Mouse (Mus musculus) gastrocnemius, postnatal 25 days (tissue): ENCODE results near the gene S100a16. TPM values are rescaled to one million over a fixed set of nuclear protein-coding genes. Genes with fewer than 3 reads are reported as not detected.

ENCODE experiments used
- DNase-seq: peaks from one replicate; pipeline ENCODE4 v3.0.0; 2022
- total RNA-seq, 2 experiments: library from RNA; stranded (reverse); gene quantifications; 1 replicate in 1 of 2; 2 replicates in 1 of 2; pipeline ENCODE4 v1.2.3; 2021

Gene S100a16
- total RNA-seq, 2 experiments from 2014 or later: 62.7 to 69.8 TPM

GRCm38 (mm10) chr3:90515789-90516188, 21.3 kb upstream of the S100a16 start:
- no peak for DNase-seq

GRCm38 (mm10) chr3:90517711-90518110, 19.3 kb upstream of the S100a16 start:
- no peak for DNase-seq

GRCm38 (mm10) chr3:90525421-90525820, 11.6 kb upstream of the S100a16 start:
- DNase-seq: peak; percentile 48

GRCm38 (mm10) chr3:90526076-90526475, 11.0 kb upstream of the S100a16 start:
- no peak for DNase-seq

DNA sequence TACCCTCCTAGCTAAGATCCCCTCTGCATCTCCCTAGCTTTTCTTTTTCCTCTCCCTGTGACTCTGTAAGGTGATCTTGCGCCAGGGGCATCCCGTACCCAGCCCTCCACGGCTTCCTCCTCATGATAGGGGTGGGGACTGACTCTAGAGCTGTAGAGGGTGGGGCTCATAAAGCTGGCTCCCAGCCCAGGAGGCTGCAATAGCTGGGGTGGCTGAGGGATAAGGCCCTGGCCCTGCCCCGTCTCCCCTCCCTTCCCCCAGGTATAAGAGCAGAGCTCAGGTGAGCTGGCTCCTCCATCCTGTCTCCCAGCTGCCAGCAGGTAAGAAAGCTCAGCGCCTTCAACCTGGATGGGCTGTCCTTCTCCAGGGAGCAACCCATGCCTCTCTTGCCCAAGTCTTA, 10.5 kb upstream of the S100a16 start, which contains the start of gene S100a14:
Gene S100a14, plus strand, starts transcription at position 277 of the 400 bp plus-strand sequence.
- DNase-seq: no peak

DNA sequence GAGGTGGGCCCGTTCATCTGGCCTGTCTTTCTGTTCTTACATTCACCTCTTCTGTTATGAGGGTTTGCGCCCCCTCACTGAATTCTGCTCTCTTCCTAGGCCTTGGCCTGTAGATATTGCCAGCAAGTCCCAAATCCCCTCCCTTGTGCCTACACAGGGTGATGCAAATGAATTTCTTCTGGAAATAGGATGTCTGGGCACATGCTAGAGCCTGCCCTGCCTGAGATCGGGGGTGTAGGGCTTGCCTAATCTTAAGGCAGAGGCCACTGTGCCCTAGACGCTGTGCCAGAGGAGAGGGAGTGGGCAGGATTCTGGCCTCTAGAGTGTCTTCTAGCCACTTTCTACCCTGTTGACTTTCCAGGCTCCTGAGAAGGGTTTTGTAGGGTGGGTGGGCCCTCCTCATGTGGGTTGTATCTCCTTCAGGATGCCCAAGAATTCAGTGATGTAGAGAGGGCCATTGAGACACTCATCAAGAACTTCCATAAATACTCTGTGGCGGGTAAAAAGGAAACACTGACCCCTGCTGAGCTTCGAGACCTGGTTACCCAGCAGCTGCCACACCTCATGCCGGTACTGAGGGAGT, 9.7 kb upstream of the S100a16 start:
- DNase-seq: no peak

- no peak for DNase-seq
Observed at GRCm38 (mm10) chr3:90531713-90532112, 5.3 kb upstream of the S100a16 start.

GRCm38 (mm10) chr3:90535446-90535845, 1.6 kb upstream of the S100a16 start:
- no peak for DNase-seq

DNA sequence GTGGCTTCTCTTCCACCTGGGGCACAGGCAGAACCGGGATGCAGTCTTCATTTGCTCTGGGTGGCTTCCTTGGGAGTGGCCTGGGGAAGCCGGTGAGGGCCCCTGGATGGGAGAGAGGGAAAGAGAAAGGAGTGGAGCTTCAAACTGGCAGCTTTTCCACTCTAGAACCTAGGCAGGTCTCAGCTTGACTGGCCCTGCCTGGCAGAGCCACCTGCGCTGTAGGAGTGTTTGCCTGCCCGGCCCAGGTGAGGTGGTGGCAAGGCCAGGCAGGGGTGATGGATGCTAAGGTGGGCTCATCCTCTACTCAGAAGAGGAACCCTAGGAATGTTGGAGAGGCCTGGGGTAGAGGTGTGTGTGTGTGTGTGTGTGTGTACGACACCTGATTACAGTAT, 847 bp downstream of the S100a16 start:
- DNase-seq: no peak

GRCm38 (mm10) chr3:90540904-90541303, 3.9 kb downstream of the S100a16 start:
- peak; percentile 24 for DNase-seq

GRCm38 (mm10) chr3:90549676-90550420, 12.8 kb downstream of the S100a16 start:
- DNase-seq: no peak

- DNase-seq: no peak
Observed at GRCm38 (mm10) chr3:90550421-90550790, 13.4 kb downstream of the S100a16 start.

- DNase-seq: no peak
Observed at GRCm38 (mm10) chr3:90552231-90552630, 15.2 kb downstream of the S100a16 start.

GRCm38 (mm10) chr3:90555954-90556353, 18.9 kb downstream of the S100a16 start:
- peak; percentile 24 for DNase-seq

- DNase-seq: no peak
Observed at GRCm38 (mm10) chr3:90560008-90560628, 23.1 kb downstream of the S100a16 start, which contains the start of gene S100a3. TSS of gene S100a3 (plus strand) at chr3:90560578.

- peak; percentile 48 for DNase-seq
Observed at GRCm38 (mm10) chr3:90574691-90575090, 37.6 kb downstream of the S100a16 start.

DNA sequence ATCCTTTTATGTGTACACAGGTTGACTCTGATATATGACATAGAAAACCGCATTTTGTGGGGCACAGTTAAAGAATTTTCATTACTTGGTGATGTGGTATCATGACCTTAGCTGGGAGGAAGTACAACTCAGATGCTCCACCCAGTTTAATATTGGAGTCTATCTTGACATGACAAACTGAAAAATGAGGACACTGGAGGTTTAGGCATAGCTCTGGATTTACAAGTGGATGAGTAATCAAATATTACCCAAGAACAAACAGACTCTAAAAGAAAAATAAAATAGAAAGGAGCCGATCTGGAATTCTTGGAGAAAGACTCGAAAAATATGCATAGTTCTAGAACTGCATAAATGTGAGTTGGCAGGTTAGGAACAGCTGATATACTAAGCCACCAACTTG, 38.3 kb downstream of the S100a16 start:
- no peak for DNase-seq

- no peak for DNase-seq
Observed at GRCm38 (mm10) chr3:90576351-90577001, 39.4 kb downstream of the S100a16 start.

GRCm38 (mm10) chr3:90579433-90579832, 42.4 kb downstream of the S100a16 start:
- no peak for DNase-seq

GRCm38 (mm10) chr3:90581141-90581540, 44.1 kb downstream of the S100a16 start:
- DNase-seq: no peak

DNA sequence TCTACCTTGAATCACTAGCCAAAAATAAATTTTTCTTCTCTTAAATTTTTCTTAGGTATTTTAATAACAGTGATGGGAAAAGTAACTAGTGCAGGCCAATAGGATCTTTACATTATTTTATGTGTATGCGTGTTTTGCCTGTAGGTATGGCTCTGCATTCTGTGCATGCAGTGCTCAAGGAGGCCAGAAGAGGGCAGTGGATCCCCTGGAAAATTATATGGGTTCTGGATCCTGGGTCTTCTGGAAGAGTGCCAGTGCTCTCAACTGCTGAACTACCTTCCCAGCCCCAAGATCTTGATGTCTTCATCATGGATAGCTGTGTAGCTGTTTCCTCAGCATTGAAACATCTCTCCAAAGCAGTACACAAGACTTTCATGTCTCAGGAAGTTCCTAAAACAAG, 45.1 kb downstream of the S100a16 start:
- no peak for DNase-seq

- no peak for DNase-seq
Observed at GRCm38 (mm10) chr3:90582556-90582955, 45.5 kb downstream of the S100a16 start.

DNA sequence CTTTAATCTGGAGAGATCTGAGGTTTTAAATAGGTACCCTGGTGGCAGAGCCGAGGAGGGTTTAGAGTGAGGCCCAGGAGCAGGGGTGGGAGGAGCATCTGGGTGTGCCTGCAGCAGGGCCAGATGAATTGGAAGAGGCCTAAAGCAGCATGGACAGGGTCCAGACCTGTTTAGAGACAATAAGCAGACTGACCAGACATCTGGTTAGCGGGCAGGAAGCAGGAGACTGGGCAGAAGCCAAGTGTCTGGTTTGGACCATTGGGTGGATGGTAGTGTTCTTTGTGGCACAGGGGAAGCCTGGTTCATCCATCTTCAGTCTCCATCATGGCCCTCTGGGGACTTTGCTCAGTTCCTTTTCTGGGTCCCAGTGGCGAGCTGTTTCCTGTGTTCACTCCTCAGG, 46.8 kb downstream of the S100a16 start:
- DNase-seq: peak; percentile 33
